Mouse (Mus musculus) myocyte (in vitro differentiated cells): ENCODE results near the gene Wnt5a. TPM values are rescaled to one million over a fixed set of nuclear protein-coding genes. Genes with fewer than 3 reads are reported as not detected.

Experiments used
- H3K27me3 ChIP-seq: one replicate; pipeline ENCODE4 v1.6.1; 2011; ENCODE audit not compliant: control insufficient read depth, insufficient read depth, insufficient read length
- H3K36me3 ChIP-seq: one replicate; pipeline ENCODE4 v1.6.1; 2011; ENCODE audit not compliant: control insufficient read depth, insufficient read depth
- H3K4me2 ChIP-seq: one replicate; pipeline ENCODE4 v1.6.1; 2011; ENCODE audit warnings: low read depth, control low read depth
- H3K4me3 ChIP-seq: one replicate; pipeline ENCODE4 v1.5.1; 2011; ENCODE audit warnings: mild to moderate bottlenecking, control low read depth, moderate library complexity
- H3K79me2 ChIP-seq: one replicate; pipeline ENCODE4 v1.6.1; 2011; ENCODE audit not compliant: control insufficient read depth, insufficient read depth
- H3ac ChIP-seq: one replicate; pipeline ENCODE4 v1.6.1; 2011; ENCODE audit not compliant: control insufficient read depth, insufficient read length
- CEBPB ChIP-seq: IDR thresholded peaks from 2 replicates; pipeline ENCODE4 v1.6.1; 2011; ENCODE audit warnings: mild to moderate bottlenecking, moderate library complexity; ENCODE audit not compliant: poor library complexity, insufficient read depth, severe bottlenecking
- E2F4 ChIP-seq: IDR thresholded peaks from one replicate; pipeline ENCODE4 v1.6.1; 2011; ENCODE audit warnings: mild to moderate bottlenecking, control low read depth, moderate library complexity; ENCODE audit not compliant: insufficient read depth
- MAX ChIP-seq: IDR thresholded peaks from one replicate; pipeline ENCODE4 v1.6.1; 2011; ENCODE audit warnings: low read depth, mild to moderate bottlenecking, control low read depth
- MYOD1 ChIP-seq, 3 experiments: IDR thresholded peaks; one replicate each; pipeline ENCODE4 v1.6.1; 2011; ENCODE audit warnings: control low read depth in 2 of 3, low read depth in 2 of 3, mild to moderate bottlenecking in 2 of 3, moderate library complexity in 1 of 3; ENCODE audit not compliant: insufficient read length in 2 of 3, control insufficient read depth in 1 of 3
- MYOG ChIP-seq, 3 experiments: IDR thresholded peaks; one replicate each; pipeline ENCODE4 v1.6.1; 2011; ENCODE audit warnings: control low read depth in 2 of 3, low read depth in 2 of 3, mild to moderate bottlenecking in 2 of 3; ENCODE audit not compliant: insufficient read length in 2 of 3, control insufficient read depth in 1 of 3, insufficient read depth in 1 of 3
- POLR2A ChIP-seq: IDR thresholded peaks from one replicate; pipeline ENCODE4 v1.6.1; 2011; ENCODE audit warnings: low read depth, mild to moderate bottlenecking, control low read depth, moderate library complexity; ENCODE audit not compliant: insufficient read length
- POLR2AphosphoS2 ChIP-seq: IDR thresholded peaks from one replicate; pipeline ENCODE4 v1.6.1; 2011; ENCODE audit warnings: low read depth, control low read depth; ENCODE audit not compliant: insufficient read length
- REST ChIP-seq: IDR thresholded peaks from one replicate; pipeline ENCODE4 v1.6.1; 2011; ENCODE audit warnings: mild to moderate bottlenecking, control low read depth, moderate library complexity; ENCODE audit not compliant: insufficient read depth, insufficient read length
- SRF ChIP-seq: IDR thresholded peaks from one replicate; pipeline ENCODE4 v1.6.1; 2011; ENCODE audit warnings: low read depth; ENCODE audit not compliant: control insufficient read depth, insufficient read length
- TCF12 ChIP-seq: IDR thresholded peaks from one replicate; pipeline ENCODE4 v1.6.1; 2011; ENCODE audit warnings: mild to moderate bottlenecking, control low read depth; ENCODE audit not compliant: poor library complexity, insufficient read depth, severe bottlenecking
- TCF3 ChIP-seq: IDR thresholded peaks from one replicate; pipeline ENCODE4 v1.6.1; 2011; ENCODE audit warnings: low read depth, control low read depth; ENCODE audit not compliant: insufficient read length
- USF1 ChIP-seq: IDR thresholded peaks from one replicate; pipeline ENCODE4 v1.6.1; 2011; ENCODE audit warnings: low read depth, mild to moderate bottlenecking, control low read depth, moderate library complexity
- polyA plus RNA-seq: library from polyadenylated mRNA; unstranded; fragments of >200 nt; fragmentation: generic; extraction: Trizol; gene quantifications from one replicate; pipeline ENCODE4 v1.2.1, GENCODE M21; 2012; ENCODE audit warnings: missing spikeins

The Wnt5a gene
- polyA plus RNA-seq, 1 experiment, result 1.3 TPM

DNA sequence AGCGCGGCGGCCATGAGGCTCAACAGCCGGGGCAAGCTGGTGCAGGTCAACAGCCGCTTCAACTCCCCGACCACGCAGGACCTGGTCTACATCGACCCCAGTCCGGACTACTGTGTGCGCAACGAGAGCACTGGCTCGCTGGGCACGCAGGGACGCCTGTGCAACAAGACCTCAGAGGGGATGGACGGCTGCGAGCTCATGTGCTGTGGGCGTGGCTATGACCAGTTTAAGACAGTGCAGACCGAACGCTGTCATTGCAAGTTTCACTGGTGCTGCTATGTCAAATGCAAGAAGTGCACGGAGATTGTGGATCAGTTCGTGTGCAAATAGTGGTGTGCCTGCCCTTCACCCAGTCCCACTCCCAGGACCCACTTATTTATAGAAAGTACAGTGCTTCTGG is 18.1 kb downstream of the Wnt5a start:
- H3K27me3 ChIP-seq, result no peaks in the 10 kb centered on the region
- TF ChIP-seq POLR2AphosphoS2 (no peak), TCF12 (no peak), CEBPB (no peak), MYOD1 (IDR thresholded peaks at IDR 0.05; ENCODE audit: control insufficient read depth in 1 of 3, insufficient read length in 2 of 3, low read depth in 2 of 3) (no peak), TCF3 (no peak), SRF (no peak), MYOG (IDR thresholded peaks at IDR 0.05; ENCODE audit: control insufficient read depth in 1 of 3, insufficient read depth in 1 of 3, insufficient read length in 2 of 3, low read depth in 2 of 3) (no peak), USF1 (no peak), REST (no peak), MAX (no peak), POLR2A (no peak), E2F4 (no peak)
- H3K79me2 ChIP-seq, result no peaks in the 10 kb centered on the region
- H3ac ChIP-seq, result no peak overlapping the region
- H3K36me3 ChIP-seq, result no peaks in the 10 kb centered on the region
- H3K4me2 ChIP-seq, result no peak overlapping the region
- no peak overlapping the region for H3K4me3 ChIP-seq

DNA sequence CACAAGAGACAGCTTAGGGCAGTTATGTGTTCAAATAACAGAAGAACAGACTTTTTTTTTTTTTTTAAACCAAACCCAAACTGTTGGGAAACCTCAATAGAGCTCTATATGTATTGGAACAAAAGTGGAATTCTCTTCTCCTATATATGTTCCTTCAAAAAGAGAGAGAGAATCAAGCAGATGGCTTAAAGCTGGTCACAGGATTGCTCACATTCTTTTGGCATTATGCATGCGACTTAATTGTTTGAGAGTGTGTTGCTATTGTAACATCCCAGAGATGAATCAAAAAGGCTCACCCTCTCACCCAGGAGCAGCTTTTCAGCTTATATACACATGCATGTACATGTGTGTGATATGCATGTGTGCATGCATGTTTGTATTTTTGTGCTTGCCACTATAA is 21.0 kb downstream of the Wnt5a start:
- no peak overlapping the region for H3ac ChIP-seq

DNA sequence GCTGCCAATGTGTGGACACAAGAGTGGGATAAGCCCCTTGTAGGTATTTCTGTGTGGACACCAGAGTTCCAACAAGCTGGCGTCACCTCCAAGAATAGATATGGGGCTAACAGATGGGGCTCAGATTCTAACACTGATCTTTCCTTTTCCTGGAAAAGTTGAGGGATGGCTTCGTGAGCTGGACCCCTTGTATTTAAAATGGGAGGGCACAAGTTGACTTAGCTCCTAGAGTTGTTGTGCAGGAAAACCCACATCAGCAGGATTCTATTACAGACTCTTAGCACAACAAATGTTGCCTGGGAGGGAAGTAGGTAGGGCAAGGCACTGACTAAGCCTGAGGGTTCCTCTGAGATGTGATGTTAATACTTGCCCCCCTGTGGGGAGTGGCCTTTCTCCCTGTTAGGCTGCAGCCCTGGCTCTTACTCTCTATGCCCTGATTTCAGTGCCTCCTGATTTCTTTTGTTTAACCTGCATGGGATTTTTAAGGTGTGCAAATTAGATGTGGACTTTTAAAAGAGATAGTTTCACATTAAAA is 23.7 kb downstream of the Wnt5a start:
- Histone ChIP-seq H3K27me3 (no peaks in the 10 kb centered on the region), H3K4me2 (no peak overlapping the region), H3K36me3 (no peaks in the 10 kb centered on the region), H3K4me3 (no peak overlapping the region), H3K79me2 (no peaks in the 10 kb centered on the region), H3ac (no peak overlapping the region)
- TF ChIP-seq CEBPB, result no peak
- TF ChIP-seq POLR2A, result no peak
- TF ChIP-seq MYOG (IDR thresholded peaks at IDR 0.05; ENCODE audit: control insufficient read depth in 1 of 3, insufficient read depth in 1 of 3, insufficient read length in 2 of 3, low read depth in 2 of 3), result no peak
- no peak for TF ChIP-seq E2F4
- TF ChIP-seq TCF12, result no peak
- TF ChIP-seq MAX, result no peak
- TF ChIP-seq USF1, result no peak
- no peak for TF ChIP-seq SRF
- no peak for TF ChIP-seq REST
- TF ChIP-seq POLR2AphosphoS2, result no peak
- no peak for TF ChIP-seq TCF3
- no peak for TF ChIP-seq MYOD1 (IDR thresholded peaks at IDR 0.05; ENCODE audit: control insufficient read depth in 1 of 3, insufficient read length in 2 of 3, low read depth in 2 of 3)

More for the DNA sequence above, 21.0 kb downstream of the Wnt5a start:
- TF ChIP-seq POLR2AphosphoS2 (no peak), E2F4 (no peak), MYOD1 (IDR thresholded peaks at IDR 0.05; ENCODE audit: control insufficient read depth in 1 of 3, insufficient read length in 2 of 3, low read depth in 2 of 3) (no peak), TCF3 (no peak), MYOG (IDR thresholded peaks at IDR 0.05; ENCODE audit: control insufficient read depth in 1 of 3, insufficient read depth in 1 of 3, insufficient read length in 2 of 3, low read depth in 2 of 3) (no peak), REST (no peak), CEBPB (no peak), SRF (no peak), USF1 (no peak), TCF12 (no peak), POLR2A (no peak), MAX (no peak)
- Histone ChIP-seq H3K27me3 (no peaks in the 10 kb centered on the region), H3K4me2 (no peak overlapping the region), H3K4me3 (no peak overlapping the region), H3K79me2 (no peaks in the 10 kb centered on the region), H3K36me3 (no peaks in the 10 kb centered on the region)

DNA sequence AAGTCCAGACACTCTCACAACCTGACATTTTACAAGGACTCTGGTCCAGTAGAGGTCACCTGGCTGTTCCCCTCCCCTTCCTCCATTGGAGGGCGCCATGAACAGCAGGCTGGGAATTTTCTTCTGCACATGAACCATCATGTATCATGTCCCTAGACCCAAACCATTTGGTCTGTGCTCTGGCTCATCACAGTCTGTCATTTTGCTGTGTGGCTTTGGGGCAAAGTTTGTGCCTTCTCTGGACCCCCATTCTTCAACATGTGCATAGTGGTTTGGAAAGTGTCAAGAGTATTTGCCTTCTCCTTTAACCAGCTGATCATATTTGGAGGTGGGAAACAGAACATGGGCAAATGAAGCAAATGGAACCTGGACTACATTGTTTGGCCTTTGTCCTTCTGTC is 27.0 kb downstream of the Wnt5a start:
- H3K36me3 ChIP-seq, result no peaks in the 10 kb centered on the region
- H3K27me3 ChIP-seq, result no peaks in the 10 kb centered on the region
- no peak overlapping the region for H3ac ChIP-seq
- no peak overlapping the region for H3K4me2 ChIP-seq
- H3K4me3 ChIP-seq, result no peak overlapping the region
- no peak for TF ChIP-seq CEBPB
- TF ChIP-seq MYOG (IDR thresholded peaks at IDR 0.05; ENCODE audit: control insufficient read depth in 1 of 3, insufficient read depth in 1 of 3, insufficient read length in 2 of 3, low read depth in 2 of 3), result no peak
- TF ChIP-seq REST, result no peak
- TF ChIP-seq POLR2A, result no peak
- no peaks in the 10 kb centered on the region for H3K79me2 ChIP-seq

DNA sequence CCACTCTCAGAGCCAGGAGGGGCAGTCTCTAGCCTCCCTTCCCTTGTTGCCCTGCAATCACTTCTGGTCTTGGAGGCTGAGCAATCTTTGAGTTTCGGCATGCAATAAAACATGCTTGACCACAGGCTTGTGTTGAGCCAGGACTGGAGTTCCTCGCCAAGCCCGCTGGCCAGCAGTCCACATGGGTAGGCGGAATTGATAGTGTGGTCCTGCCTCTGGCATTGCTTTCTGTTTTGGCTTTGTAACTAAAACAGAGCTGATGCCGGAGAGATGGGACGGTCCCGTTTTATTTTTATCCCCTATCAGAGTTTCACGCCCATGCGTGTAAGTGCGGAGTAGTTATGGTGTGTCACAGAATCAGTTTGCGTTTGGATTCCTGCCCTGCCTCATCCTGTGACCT is 28.4 kb downstream of the Wnt5a start:
- Histone ChIP-seq H3K4me2 (no peak overlapping the region), H3K4me3 (no peak overlapping the region), H3K36me3 (no peaks in the 10 kb centered on the region), H3K79me2 (no peaks in the 10 kb centered on the region), H3ac (no peak overlapping the region), H3K27me3 (no peaks in the 10 kb centered on the region)
- peak; percentile 65; the same call in 1 of the 2 replicates for TF ChIP-seq CEBPB
- no peak for TF ChIP-seq MAX
- TF ChIP-seq TCF12, result no peak
